Mouse (Mus musculus): ENCODE results near the gene Phactr2. TPM values are rescaled to one million over a fixed set of nuclear protein-coding genes. Genes with fewer than 3 reads are reported as not detected.

Gene Phactr2
- polyA plus RNA-seq, 1 experiment from 2014 or later = 25.5 TPM

DNA sequence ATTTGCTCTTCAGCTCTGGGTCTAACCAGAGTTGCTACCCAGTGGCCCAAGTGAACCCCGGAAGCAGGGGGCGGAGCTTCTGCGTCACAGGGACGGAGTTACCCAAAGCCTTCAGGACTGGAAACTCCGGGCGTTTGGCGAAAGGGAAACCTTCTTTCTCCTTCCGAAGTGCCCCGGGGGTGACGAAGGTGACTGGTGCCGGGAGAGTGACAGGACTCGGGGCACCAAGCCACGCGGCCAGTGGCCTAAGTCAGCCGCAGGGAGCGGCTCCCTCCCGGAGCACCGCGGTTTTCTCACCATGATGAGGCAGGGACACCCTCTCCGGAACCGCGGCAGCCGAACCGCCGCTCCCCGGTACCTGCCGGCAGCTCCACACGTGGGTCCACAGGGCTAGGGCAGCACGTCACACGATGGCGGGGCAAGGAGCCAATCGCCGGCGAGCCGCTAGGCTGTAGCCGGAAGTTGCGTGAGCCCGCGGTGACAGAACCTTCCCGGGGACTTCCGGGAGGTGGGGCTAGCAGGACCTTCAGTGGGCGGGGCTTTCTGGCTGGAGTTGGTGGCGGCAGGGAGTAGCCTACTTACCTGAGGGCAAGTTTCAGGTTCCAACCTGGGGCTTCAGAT is 281.4 kb downstream of the Phactr2 start, which contains the start of gene Ltv1:
Gene Ltv1 (minus strand): TSS at position 438 of the 621 bp plus-strand sequence.
- Histone ChIP-seq H3K4me1 (peaks cover 10% of the 10 kb centered on the region), H3K27ac (peak within 1 kb of the TSS; percentile 88), H3K36me3 (peaks cover 25% of the 10 kb centered on the region), H3K4me2 (peak within 1 kb of the TSS; percentile 71), H3K9ac (peak within 1 kb of the TSS; percentile 75), H3K9me3 (no peaks in the 10 kb centered on the region), H3K4me3 (peak within 1 kb of the TSS; percentile 88), H3K27me3 (no peaks in the 10 kb centered on the region)
- peak; percentile 91 for ATAC-seq (ENCODE audit: insufficient number of reproducible peaks, low FRiP score, low TSS enrichment, low read depth)
- WGBS = under 1% methylated on average over 37 of the region's 43 CpGs

DNA sequence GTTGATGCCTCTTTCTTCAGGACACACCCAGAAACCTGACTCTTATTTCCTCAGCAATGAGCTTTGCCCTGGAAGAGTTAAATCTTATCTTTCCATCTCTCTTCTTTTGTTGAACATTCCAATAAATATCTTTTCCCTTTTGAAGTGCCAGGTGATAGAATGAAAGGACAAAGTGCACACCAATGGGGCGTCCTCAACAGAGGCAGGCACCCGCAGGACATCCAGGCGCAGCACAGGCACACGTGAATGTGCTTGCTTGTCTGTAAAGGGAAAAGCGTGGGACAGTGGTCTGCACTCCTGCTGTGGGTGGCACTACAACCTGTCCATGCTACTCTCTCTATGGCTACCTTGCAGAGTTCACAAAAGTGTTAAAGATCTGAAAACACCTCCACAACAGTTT is 284.3 kb downstream of the Phactr2 start:
- no peak overlapping the region for H3K27ac ChIP-seq
- H3K27me3 ChIP-seq = no peaks in the 10 kb centered on the region
- peaks cover 7% of the 10 kb centered on the region for H3K4me1 ChIP-seq
- no peak overlapping the region for H3K9ac ChIP-seq
- no peak overlapping the region for H3K4me2 ChIP-seq
- ATAC-seq (ENCODE audit: insufficient number of reproducible peaks, low FRiP score, low TSS enrichment, low read depth) = no peak
- H3K36me3 ChIP-seq = peaks cover 46% of the 10 kb centered on the region
- no peaks in the 10 kb centered on the region for H3K9me3 ChIP-seq
- 81% methylated on average over 5 of the region's 5 CpGs for WGBS
- H3K4me3 ChIP-seq = no peak overlapping the region

DNA sequence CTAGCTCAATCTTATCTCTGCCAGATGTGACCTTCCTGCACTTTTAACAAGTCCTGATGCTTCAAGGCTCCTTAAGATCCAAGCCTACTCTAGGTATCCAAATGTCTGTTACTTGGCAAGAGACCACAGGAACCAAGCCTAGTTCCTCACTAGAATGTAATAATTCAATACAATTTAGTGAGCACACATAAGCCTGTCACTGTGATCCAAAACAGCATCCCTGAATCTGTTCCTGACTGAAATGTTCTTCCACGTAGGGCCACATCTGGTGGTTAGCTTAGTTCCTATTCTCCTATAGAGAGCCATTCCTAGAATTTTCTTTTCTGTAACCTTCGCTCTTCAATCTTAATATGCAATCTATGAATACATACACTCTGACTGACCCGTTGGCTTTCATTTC is 287.5 kb downstream of the Phactr2 start:
- Histone ChIP-seq H3K4me2 (no peak overlapping the region), H3K36me3 (peaks cover 61% of the 10 kb centered on the region), H3K27me3 (no peaks in the 10 kb centered on the region), H3K9me3 (no peaks in the 10 kb centered on the region), H3K4me1 (peaks cover 4% of the 10 kb centered on the region), H3K27ac (no peak overlapping the region), H3K4me3 (no peak overlapping the region), H3K9ac (no peak overlapping the region)
- ATAC-seq (ENCODE audit: insufficient number of reproducible peaks, low FRiP score, low TSS enrichment, low read depth) = no peak
- WGBS = 76% methylated on average over 3 of the region's 3 CpGs

DNA sequence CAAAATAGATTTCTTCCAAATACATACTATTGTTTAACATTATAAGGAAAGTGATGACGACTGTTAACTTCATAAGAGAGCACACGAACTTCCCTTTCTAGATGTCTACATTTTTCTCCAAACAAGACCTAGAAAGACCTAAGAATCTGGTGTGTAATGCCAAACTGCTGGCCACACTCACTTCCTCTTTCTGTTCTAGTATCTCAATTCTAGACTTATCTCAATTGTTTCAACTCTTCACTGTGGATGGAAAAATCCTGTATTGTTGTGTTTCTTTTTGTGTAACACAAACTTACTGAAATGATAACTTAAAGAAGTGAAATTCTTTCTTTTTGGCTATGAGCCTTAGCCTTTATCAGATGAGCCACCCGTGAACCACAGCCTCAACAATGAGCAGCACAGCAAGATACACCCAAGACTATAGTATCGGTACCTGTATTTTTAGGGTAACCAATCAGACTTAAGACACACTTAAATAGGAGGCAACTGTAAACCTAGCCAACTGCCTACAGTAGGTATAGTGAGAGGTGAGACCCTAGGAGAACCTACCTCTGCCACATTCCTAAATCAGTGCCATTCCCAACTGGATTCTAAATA is 289.9 kb downstream of the Phactr2 start:
- Histone ChIP-seq H3K36me3 (peaks cover 68% of the 10 kb centered on the region), H3K27me3 (no peaks in the 10 kb centered on the region), H3K27ac (no peak overlapping the region), H3K4me3 (no peak overlapping the region), H3K4me2 (no peak overlapping the region), H3K9ac (no peak overlapping the region), H3K4me1 (peaks cover 4% of the 10 kb centered on the region), H3K9me3 (no peaks in the 10 kb centered on the region)
- WGBS = 87% methylated on average over 4 of the region's 4 CpGs
- no peak for ATAC-seq (ENCODE audit: insufficient number of reproducible peaks, low FRiP score, low TSS enrichment, low read depth)

DNA sequence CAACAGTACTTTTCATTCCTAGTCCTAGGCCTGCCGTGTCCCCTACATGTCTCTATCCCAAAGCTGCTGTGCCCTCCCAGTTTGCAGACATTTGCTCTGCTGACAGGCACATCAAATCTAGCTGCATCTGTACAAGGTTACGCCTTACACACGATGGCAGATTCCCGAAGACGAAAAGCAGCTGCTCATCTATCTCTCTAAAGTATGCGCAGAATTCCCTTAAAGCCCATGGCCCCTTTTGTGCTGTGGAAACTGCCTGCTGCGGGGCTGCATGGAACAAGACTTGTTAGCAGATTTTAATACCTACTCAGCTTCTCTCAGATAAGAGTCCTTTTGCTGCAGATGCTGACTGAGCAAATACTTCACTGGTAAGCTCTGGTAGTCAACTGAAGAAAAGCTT is 294.0 kb downstream of the Phactr2 start:
- Histone ChIP-seq H3K4me1 (peaks cover 4% of the 10 kb centered on the region), H3K27ac (no peak overlapping the region), H3K9me3 (no peaks in the 10 kb centered on the region), H3K27me3 (no peaks in the 10 kb centered on the region), H3K4me3 (no peak overlapping the region), H3K36me3 (peaks cover 76% of the 10 kb centered on the region), H3K9ac (no peak overlapping the region), H3K4me2 (no peak overlapping the region)
- 74% methylated on average over 7 of the region's 7 CpGs for WGBS
- ATAC-seq (ENCODE audit: insufficient number of reproducible peaks, low FRiP score, low TSS enrichment, low read depth) = no peak

DNA sequence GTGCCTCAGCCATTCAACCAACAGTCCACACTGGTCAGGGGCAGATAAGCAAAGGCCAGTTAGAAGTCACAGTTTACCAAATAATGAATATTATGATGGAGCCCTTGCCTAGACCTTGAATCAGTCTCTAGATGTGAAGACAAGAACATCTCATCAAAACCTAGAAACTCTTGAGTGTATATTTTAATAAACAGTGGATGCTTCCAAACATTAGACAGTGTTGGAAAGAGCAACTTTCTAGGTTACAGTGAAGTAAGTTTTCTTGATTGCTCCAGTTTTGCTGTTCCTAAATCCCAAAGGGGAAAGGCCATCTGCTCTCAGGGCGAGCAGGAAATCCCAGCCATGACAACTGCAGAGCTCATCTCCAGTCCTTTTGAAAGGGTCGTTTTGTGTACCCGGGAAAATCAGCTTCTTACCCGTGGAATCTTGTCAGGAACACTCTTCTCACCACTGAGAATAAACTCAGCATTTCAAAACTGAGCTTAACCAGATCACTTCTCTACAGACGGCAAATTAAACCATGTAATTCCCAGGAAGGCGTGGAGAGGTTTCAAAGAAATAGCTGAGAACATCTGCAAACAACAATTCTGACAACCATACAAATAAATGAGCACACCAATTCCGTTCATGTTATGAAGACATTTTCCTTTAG is 296.1 kb downstream of the Phactr2 start, which contains the start of gene Zc2hc1b:
Gene Zc2hc1b (minus strand): TSS at position 51 of the 652 bp plus-strand sequence.
- Histone ChIP-seq H3K9ac (no peak within 1 kb of the TSS), H3K4me1 (no peaks in the 10 kb centered on the region; the same call in 1 of the 2 replicates), H3K4me2 (no peak within 1 kb of the TSS), H3K36me3 (peaks cover 67% of the 10 kb centered on the region), H3K27me3 (no peaks in the 10 kb centered on the region), H3K9me3 (no peaks in the 10 kb centered on the region), H3K4me3 (no peak within 1 kb of the TSS), H3K27ac (no peak within 1 kb of the TSS)
- ATAC-seq (ENCODE audit: insufficient number of reproducible peaks, low FRiP score, low TSS enrichment, low read depth) = no peak
- 75% methylated on average over 7 of the region's 7 CpGs for WGBS

DNA sequence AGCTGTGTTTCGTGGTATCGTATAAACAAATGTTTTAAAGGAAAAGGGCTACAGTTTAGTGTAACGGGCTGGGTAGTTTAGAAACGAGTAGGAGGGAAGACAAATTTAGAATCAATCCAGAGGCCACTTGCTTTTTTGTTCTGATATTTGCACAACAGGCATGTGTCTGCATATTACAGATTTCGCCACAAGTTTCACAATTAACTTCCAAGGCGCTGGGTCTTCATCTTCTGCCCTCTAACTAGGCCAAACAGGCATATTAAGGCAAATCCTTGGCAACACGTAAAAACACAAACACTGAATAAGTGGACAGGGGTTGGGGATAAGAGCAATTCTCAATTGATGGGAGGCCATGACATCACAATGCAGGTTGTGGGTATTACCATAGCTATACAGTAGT is 298.3 kb downstream of the Phactr2 start:
- Histone ChIP-seq H3K4me1 (peaks cover 18% of the 10 kb centered on the region), H3K4me3 (no peak overlapping the region), H3K36me3 (peaks cover 48% of the 10 kb centered on the region), H3K9ac (no peak overlapping the region), H3K27me3 (no peaks in the 10 kb centered on the region), H3K4me2 (no peak overlapping the region), H3K27ac (no peak overlapping the region), H3K9me3 (no peaks in the 10 kb centered on the region)
- WGBS = 86% methylated on average over 7 of the region's 7 CpGs
- no peak for ATAC-seq (ENCODE audit: insufficient number of reproducible peaks, low FRiP score, low TSS enrichment, low read depth)

DNA sequence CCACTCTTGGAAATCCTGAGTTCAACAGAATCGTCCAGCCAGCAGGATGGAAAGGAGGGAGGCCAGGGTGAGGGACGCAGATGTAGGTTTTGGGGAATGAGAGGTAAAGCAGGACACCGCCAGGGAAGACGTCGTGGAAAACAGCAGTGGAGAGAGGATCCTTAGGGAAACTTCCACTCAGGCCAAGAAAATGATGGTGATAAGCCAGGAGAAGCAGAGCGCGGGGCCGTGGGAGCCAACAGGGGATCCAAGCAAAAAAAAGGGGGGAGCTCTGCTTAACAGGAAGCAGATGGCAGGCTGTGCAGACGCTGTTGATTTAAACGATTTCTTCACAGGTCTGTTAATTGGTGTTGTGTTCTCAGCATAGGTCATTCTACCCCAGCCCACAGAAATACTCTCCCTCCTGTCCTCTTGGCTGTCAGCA is 301.4 kb downstream of the Phactr2 start:
- Histone ChIP-seq H3K4me1 (peaks cover 31% of the 10 kb centered on the region), H3K4me3 (no peak overlapping the region), H3K27ac (peak overlapping the region; percentile 78), H3K27me3 (no peaks in the 10 kb centered on the region), H3K36me3 (peaks cover 18% of the 10 kb centered on the region), H3K9ac (no peak overlapping the region), H3K4me2 (no peak overlapping the region), H3K9me3 (no peaks in the 10 kb centered on the region)
- peak; percentile 74 for ATAC-seq (ENCODE audit: insufficient number of reproducible peaks, low FRiP score, low TSS enrichment, low read depth)
- WGBS = 27% methylated on average over 10 of the region's 10 CpGs

DNA sequence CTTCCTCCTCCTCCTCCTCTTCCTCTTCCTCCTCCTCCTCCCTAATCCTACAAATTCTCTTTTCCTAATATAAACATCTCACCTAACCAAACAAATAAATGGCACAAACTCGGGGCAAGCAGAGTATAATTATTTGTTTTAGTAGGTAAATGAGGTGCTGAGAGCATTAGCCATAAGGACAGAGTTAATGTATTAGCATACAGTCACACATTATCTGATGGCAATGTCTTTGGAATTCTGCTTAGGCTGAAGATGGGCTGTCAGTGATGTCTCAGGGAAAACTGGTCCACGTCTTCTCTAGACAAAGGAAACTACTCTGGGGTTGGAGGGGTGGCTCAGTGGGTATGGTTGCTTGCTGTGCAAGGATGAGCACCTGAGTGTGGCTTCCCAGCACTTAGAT is 302.8 kb downstream of the Phactr2 start:
- ATAC-seq (ENCODE audit: insufficient number of reproducible peaks, low FRiP score, low TSS enrichment, low read depth) = no peak
- Histone ChIP-seq H3K27me3 (no peaks in the 10 kb centered on the region), H3K36me3 (peaks cover 6% of the 10 kb centered on the region; the same call in 1 of the 2 replicates), H3K4me2 (no peak overlapping the region), H3K9me3 (no peaks in the 10 kb centered on the region), H3K27ac (peak overlapping the region; percentile 68), H3K4me3 (no peak overlapping the region), H3K4me1 (peaks cover 31% of the 10 kb centered on the region), H3K9ac (no peak overlapping the region)
- 41% methylated on average over 2 of the region's 2 CpGs for WGBS

DNA sequence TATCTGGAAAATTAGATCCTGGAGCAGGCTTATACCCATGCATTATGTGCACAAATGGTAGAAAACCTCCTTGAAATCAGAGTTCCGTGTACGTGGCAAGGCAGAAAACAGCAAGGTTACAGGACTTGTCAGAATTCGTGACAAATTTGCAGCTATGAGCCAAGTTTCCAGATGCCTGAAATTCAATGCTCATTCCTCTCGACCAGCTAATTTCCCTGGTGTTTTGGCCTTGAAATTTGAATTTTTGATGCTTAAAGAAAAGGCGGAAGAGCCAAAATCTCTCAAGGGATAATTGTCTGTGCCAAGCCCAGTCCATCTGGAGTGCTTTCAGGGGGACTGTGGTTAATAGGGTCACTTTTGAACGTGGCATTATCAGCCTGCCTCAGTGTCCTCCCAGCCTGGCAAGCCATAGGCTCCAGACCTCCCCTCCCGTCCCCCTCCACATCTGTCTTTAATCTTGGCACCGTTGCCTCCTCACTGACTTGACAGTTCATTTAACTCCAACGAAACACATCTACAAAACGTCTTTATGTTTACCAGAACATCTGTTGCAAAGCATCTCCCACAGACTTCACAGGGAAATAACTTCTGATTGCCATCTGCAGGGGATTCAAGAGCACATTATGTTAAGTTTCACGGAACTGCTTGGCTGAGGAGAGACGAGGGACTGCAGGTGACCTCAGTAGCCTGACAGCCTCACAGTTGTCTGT is 303.3 kb downstream of the Phactr2 start:
- 15% methylated on average over 12 of the region's 12 CpGs for WGBS
- no peak overlapping the region for H3K4me2 ChIP-seq
- peaks cover 31% of the 10 kb centered on the region for H3K4me1 ChIP-seq
- no peaks in the 10 kb centered on the region for H3K27me3 ChIP-seq
- H3K9me3 ChIP-seq = no peaks in the 10 kb centered on the region
- ATAC-seq (ENCODE audit: insufficient number of reproducible peaks, low FRiP score, low TSS enrichment, low read depth) = peak; percentile 68; the same call in 1 of the 2 replicates
- 0 out of 2 replicates have a peak, but pooled peaks cover under 1% of the 10 kb centered on the region for H3K36me3 ChIP-seq
- H3K4me3 ChIP-seq = no peak overlapping the region
- H3K27ac ChIP-seq = peak overlapping the region; percentile 68
- no peak overlapping the region for H3K9ac ChIP-seq

DNA sequence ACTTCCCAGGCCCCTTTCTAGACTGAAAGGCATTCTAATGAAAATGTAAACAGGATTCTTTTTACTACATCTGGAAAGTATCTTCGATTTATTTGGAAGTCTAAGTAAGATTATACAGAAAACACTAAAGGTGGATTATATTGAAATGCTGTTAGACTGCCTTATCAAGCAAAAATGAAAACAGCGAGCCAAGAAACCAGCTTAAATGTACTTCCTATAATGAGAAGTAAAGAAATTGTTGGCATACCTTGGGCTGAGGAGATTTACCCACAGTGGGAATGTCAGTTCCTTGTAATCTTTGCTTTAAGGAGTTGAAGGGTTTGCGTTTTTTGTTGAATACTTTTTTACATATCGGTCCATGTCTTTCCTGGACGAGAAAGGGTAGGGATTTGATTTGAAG is 305.8 kb downstream of the Phactr2 start:
- H3K36me3 ChIP-seq = no peaks in the 10 kb centered on the region
- peak overlapping the region; percentile 29; the same call in 1 of the 2 replicates for H3K27ac ChIP-seq
- ATAC-seq (ENCODE audit: insufficient number of reproducible peaks, low FRiP score, low TSS enrichment, low read depth) = no peak
- H3K4me3 ChIP-seq = no peak overlapping the region
- H3K27me3 ChIP-seq = no peaks in the 10 kb centered on the region
- H3K4me1 ChIP-seq = peaks cover 31% of the 10 kb centered on the region
- H3K9me3 ChIP-seq = no peaks in the 10 kb centered on the region
- H3K9ac ChIP-seq = no peak overlapping the region
- H3K4me2 ChIP-seq = no peak overlapping the region
- WGBS = 66% methylated on average over 5 of the region's 5 CpGs

Measured in limb, embryonic 15.5 days (tissue).